Mouse (Mus musculus): ENCODE measurements around the gene Duox1.
A peak's percentile ranks its signal among the peaks of the same experiment; 100 is the strongest.

Duox1 gene

DNA sequence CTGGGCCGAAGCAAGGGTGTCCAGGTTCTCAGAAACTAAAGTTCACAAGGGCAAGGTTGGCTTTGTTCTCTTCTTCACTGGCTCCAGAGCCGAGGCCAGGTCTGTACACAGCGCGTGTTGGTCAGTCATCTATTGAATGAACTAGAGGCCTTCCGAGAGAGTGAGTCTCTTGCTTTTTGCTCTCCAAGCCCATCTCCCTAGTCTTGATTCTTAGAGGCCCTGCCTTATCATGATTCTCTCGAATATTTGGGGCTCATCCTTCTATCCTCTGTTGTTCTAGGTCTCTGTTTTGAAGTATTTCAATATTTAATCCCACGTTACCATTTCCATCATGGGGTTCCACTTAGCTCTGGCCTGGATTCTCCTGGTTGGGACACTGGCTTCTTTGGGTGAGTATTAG is at the start of gene Duox1:
Duox1 (plus strand) TSS at position 301 of the 400 bp plus-strand sequence.
- DNase-seq (ENCODE audit: low spot score): no peak

DNA sequence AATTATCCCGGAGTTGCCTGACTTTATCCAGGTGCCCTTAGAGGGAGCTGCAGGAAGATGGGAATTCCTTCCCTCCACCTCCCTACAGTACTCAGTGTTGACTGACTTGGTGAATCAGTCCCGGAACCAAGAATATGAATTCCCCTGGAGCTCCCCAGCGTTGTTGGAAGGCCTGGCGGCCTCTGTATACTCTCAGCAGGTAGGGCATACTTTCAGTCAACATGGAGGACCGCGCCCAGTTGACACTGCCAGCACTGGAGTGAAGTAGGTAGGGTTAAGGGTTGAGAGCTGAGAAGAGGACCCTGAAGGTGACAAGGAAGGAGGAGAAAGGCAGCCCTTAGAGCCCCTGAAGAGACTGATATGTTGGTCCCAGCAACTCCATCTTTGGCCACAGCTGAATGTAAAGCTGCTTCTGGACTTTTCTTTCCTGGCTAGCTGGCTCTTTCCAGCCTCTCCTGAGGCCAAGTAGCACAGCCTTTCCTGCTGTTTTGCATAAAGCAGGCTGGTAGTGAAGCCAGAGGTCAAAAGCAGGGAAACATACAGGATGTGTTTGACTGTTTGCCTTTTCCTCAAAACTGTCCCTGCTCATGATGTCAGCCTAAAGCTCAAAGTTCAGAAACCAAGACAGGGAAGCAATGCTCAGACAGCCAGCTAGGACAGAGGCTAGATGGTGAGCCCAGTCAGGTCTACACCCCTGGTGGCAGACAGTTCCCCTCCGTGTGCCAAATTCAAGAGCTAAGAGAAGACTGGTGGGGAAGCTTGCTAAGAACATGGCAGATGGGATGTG is 48.9 kb upstream of the Duox1 start:
- no peak for DNase-seq (ENCODE audit: low spot score)

DNA sequence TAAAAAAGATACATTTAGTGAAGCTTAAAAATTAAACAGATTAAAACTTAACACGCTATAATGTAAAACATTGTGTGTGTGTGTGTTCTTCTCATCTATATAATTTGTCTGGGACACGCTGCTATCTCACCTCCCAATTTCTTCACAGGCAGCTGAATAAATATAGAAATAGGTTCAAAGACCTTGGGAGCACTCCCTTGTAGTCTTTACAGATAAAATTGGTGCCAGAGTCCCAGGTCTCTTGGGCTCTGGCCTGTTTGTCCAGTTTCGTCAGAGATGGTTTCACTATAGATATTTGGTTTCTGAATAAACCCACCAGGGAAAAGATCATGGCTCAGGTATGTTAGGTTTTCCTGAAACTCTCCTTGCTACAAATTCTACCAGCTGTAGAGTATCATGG is 36.7 kb upstream of the Duox1 start:
- no peak for DNase-seq (ENCODE audit: low spot score)

DNA sequence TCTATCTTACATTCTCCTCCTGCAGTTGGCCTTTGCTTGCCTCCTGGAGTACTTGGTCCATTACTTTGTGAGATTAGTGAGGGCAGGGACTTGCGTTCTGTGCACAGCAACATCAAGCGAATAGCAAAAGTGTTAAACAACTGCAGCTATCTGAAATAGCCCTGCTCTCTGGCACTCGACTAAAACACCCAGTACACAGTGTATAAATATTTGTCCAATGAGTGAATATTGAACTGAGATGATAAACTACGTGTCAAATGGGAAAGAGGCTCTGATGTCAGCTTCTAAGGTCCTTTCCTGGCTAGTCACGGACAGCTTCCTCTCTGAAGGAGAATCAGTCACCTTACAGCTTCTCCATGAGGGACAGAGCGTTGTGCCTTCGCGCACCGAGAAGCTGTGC is 31.4 kb upstream of the Duox1 start:
- no peak for DNase-seq (ENCODE audit: low spot score)

DNA sequence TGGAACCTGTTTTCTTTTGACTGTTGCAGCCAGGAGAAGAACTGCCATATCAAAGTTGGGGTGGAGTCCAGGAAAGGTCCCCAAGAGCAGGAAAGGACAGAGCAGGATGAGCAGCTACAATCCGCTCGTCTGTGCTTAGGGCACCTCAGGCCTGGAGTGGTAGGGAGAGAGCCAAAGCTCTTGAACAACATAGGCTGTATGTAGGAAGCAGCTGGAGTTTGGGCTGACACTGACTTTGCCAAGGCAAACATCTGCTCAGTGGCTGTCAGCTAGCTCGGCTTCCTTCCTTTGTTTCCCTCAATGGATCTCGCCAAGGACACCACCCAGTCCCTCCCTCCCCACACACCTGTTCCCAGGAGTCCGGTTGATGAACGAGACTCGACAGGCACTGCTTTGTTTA is 29.3 kb upstream of the Duox1 start:
- DNase-seq (ENCODE audit: low spot score): no peak

DNA sequence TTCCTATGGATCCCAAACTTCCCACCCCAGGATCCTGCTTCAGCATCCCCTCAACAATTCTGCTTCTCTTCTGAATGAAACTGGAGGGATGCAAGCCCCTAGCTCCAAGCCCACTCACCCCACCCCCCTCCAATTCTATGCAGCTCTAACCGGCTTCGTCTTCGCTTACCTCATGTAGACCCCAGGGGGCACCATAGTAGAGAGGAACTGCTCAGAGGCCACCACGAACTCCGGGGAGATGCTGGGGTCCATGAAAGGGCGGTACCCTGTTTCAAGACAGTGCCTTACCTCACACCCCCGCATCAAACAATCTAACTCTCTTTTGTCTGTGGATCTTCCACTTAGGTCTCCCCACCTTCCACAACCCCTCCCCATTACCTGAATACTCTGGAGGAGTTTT is 20.6 kb upstream of the Duox1 start:
- DNase-seq (ENCODE audit: low spot score): no peak

DNA sequence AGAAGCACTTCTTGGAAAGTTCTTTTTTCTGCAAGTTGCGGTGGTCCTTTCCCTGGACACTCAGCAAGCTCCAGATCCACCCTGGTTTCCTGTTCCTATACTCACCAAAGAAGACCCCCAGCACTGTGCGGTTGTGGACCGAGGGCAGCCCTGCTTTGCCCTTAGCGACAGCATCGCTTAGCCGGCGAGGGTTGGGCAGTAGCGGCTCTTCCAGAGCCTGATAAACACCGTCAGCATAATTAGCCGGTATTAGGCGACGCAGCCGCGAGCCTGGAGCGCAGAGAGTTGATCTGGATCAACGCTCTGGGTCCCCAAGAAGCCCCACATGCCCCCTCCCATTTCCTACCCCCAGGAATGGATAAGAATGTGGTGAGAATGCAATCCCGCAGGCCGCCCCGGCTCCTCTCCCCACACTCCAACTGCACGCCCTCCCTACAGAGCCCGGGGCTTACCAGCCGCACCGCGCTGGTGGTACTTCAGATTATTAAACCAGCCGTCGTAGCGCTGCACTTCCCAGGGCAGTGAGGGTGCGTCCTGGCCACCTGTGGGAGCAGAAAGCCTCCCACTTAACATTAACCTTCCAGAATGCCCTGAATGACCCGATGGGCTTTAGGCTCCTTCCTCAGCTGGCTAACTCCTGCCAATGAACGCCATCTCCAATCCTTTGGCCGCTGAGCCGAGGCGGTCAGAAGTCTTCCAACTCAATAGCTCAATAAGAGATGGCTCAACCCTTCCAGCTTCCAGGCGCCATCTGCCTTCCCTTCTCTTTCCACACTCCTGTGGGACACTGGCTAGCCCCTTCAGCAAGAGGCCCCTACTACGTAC is 18.0 kb upstream of the Duox1 start:
- DNase-seq (ENCODE audit: low spot score): no peak

DNA sequence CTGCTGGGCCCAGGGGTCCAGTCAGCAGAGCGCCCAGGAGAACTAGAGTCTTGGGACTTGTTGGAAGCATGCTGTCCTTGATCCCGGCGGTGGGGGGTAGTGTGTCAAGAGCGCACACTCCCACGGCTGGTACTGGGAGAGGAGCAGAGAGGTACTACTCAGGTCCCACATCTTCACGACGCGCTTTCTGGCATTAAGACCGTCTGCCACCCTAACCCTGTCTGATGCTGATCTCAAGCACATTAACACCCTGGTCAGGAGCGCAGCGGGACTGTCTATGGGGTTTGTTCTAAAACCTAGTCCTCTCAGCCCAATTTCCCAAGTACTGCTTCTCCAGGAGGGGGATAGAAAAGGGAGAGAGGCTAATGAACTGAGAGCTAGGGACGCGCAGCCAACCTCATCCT is 17.4 kb upstream of the Duox1 start, which contains the start of gene Duox2:
Duox2 (minus strand) TSS at position 354 of the 404 bp plus-strand sequence.
- no peak for DNase-seq (ENCODE audit: low spot score)

DNA sequence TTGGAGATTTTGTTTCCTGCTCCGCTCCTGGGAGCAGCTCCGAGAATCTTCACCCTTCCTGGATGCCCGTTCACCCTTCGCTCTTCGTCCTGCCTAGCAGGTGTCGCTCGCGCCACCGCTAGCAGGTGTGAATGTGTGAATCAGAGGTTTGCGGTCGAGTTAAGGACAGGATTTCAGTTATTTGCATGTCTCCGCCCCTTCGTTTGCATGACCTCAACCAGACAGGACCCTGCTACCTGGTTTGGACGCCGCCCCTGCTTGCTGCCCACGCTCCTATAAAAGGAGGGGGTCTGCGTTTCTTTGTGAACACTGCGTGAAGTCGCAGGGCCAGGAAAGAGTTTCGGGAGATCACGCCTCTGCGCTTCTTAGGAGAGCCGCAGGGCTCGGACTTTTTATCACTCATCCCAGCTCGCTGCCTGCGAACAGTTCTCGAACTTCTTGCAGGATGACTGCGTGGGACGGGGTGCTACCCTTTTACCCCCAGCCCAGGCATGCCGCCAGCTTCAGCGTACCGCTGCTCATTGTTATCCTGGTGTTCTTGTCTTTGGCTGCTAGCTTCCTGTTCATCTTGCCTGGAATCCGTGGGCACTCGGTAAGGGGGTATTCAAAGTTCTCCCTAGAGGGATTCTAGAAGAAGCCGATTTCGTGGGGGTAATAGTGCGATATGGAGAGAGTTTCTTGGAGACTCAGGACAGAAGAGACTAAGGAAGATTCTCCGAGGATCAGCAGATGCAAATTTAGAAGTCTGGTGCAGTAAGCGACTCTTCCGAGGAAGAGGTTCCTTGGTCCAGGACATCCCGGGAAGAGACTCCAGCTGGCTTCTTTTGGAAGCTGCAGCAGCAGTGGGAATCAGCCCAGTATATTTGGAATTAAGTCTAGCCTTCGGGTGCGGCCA is 16.6 kb upstream of the Duox1 start, which contains the start of gene Duoxa2:
Duoxa2 (plus strand) TSS at position 305 of the 895 bp plus-strand sequence.
- no peak for DNase-seq (ENCODE audit: low spot score)

DNA sequence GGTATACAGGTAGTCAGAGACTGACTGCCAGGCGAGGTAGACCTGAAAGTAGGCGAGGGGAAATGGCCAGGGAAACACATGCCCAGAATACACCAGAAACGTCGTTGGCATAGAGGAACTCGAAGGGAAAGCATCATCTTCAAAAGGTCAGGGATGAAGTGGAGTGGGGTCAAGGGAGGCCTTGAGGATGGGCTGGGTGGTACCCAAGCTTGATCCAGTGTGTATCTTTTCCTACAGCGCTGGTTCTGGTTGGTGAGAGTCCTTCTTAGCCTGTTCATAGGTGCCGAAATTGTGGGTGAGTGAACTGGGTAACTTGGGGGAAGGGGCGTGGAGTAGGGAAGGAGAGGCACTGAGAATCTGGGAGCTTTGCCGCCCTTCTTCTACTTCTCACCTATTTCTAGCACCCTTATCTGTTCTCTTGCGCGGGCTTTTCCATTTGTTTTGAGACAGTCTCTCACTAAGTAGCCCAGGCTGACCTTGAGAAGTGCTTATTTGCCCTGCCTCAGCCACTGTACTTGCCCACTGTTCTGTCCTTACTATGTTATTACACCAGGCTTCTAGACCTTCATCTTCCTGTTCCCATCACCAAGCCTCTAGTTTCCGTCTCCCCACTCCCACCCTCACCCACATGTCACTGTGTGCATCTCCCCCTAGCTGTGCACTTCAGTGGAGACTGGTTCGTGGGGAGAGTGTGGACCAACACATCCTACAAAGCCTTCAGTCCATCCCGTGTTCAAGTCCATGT is 15.4 kb upstream of the Duox1 start:
- no peak for DNase-seq (ENCODE audit: low spot score)

DNA sequence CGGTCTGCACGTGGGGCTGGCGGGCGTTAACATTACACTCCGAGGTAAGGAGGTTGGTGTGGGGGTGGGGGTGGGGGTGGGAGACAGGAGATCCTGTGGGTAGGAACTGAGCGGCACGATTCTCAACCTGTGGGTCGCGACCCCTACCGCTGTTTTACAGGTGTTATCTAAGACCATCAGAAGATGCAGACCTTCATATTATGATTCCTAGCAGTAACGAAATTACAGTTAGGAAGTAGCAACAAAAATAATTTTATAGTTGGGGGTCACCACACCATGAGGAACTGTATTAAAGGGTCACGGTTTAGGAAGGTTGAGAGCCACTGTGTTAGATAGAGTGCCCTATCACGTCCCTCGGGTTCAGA is 14.8 kb upstream of the Duox1 start:
- no peak for DNase-seq (ENCODE audit: low spot score)

DNA sequence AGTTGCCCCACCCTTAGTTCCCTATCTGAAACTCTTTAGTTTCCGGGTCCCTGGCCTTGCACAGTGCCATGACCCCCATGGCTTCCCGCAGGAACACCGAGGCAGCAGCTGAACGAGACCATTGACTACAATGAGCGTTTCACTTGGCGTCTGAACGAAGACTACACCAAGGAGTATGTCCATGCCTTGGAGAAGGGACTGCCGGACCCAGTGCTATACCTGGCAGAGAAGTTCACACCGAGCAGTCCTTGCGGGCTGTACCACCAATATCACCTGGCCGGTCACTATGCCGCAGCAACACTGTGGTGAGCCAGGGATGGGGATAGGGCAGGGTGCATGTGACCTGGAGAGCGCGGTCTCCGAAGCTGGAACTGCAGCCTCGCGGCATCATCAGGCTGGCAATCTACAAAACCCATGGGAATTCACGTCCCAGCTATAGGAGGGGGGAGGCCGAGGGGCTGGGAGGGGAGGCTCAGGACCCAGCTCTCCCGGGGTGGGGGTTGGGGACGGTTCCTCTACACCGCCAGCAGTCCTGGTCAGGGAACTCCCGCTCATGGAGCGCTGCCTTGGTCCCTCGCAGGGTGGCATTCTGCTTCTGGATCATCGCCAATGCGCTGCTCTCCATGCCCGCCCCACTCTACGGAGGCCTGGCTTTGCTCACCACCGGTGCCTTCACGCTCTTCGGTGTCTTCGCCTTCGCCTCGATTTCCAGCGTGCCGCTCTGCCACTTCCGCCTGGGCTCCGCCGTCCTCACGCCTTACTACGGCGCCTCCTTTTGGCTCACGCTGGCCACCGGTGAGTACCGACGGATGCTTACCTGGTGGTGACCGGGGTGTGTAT is 14.2 kb upstream of the Duox1 start:
- no peak for DNase-seq (ENCODE audit: low spot score)

DNA sequence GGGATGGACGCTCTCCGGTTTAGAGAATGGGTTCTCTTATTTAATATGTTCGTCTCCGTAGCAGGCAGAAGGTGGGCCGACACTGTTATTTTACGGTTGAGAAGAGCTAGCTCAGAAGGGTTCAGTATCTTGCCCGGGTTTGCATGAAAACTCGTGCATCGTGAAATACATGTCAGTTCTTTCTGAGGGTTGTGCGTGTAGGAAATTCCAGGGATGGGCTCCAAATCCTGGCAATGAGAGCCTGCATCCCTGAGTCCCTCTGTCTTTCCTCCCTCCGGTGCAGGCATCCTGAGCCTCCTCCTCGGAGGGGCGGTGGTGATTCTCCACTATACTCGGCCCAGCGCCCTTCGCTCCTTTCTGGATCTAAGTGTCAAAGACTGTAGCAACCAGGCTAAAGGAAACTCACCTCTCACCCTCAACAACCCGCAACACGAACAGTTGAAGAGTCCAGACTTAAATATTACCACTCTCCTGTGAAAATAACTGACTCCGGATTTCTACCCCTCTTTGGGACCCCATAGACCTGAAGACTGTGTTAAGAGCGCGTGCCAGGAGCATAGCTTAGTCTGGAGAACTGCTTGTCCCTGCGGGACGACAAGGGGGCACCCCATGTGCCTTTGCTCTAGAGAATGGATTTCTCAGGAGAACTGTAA is 13.4 kb upstream of the Duox1 start:
- no peak for DNase-seq (ENCODE audit: low spot score)

DNA sequence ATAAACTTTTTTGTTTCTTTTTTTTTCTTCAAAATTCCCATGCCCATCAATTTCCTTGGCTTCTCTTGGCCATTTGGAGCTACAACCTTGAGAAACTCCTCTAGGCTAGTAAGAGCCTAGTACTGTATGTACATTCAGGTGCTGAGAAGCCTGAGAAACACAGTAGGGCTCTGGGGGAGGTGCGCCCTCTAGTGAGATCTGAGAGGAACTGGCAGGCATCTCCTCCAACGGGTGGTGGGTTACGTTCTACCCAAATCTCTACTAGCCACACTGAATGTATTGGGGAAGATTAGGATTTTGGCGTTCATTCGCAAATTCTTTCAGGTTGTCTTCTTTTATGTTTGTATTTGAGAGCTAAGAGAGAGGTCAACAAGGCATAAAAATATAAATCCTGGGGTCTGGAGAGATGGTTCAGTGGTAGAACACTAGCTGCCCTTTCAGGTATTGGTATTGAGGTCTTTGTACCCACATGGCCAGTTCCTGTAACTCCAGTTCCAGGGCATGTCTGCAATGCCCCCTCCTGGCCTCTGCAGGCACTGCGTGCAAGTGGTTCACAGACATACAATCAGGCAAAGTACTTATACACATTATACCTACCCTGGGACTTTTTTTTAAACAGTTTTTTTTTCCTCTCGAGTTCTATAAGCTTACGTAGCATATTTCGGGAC is 12.8 kb upstream of the Duox1 start:
- peak; percentile 56 for DNase-seq (ENCODE audit: low spot score)

DNA sequence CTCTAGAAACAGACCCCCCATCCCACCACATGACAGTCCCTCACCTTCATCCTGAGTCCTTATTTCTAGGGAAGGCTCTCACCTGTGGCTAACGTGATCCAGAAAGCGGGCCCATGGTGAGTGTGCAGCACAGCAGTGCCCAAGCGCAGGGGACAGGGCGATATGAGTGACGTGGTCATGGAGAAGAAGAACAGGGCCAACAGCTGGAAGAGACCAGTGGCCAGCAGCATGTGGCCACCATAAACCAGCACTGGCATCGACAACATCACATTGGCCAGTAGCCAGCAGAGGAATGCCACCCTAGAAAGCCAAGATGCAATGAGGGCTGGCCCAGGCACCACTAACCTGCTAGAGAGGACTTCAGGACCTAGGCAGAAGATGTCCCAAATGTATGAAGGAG is 10.9 kb upstream of the Duox1 start:
- DNase-seq (ENCODE audit: low spot score): no peak

DNA sequence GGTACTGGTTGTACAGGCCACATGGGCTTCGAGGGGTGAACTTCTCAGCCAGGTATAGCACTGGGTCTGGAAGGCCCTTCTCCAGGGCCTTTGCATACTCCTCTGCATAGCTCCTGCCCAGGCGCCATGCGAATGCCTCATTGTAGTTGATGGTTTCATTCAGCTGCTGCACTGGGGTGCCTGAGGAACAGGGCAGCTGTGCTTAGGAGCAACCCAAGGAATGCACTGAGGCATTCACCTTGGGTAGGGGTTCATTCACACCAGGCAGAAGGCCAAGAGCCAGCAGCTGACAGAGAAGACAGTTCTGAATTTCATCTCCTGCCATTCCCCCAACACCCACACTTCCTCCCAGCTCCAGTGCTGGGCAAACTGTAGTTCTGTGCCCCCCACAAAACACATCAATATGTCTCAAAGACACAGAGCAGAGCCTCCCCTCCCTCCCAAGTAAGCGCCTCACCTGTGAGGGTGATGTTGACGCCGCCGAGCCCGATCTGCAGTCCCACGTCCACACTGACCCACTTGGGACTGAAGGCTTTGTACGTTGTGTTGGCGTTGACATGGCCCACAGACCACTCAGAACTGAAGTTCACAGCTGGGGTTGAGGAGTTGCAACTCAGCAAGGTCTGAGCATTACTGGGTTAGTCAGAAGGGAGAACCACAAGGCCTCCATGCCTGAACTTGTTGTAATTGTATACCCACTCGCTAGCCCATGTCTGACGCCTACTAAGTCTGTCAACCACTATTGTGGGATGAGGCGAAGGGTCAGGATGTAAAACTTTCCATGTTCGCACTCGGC is 10.2 kb upstream of the Duox1 start:
- DNase-seq (ENCODE audit: low spot score): no peak

DNA sequence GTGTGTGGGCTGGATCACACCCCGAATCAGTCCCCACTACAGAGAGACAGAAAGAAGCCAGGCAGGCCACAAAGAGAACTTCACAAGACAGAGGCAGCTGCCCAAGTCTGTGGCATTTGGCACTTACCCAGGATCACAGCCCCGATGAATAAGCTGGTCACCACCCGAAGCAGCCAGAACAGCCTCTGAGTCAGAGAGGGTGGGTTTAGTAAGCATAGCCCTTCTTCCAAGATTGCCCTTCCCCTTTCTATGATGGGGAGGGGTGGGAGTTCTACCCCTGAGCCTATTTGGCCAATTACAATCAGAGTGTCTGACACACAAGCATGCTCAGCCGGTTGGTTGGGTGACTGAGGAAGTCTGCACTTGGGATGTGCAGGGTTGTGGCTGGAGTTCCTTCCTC is 9.3 kb upstream of the Duox1 start:
- no peak for DNase-seq (ENCODE audit: low spot score)

DNA sequence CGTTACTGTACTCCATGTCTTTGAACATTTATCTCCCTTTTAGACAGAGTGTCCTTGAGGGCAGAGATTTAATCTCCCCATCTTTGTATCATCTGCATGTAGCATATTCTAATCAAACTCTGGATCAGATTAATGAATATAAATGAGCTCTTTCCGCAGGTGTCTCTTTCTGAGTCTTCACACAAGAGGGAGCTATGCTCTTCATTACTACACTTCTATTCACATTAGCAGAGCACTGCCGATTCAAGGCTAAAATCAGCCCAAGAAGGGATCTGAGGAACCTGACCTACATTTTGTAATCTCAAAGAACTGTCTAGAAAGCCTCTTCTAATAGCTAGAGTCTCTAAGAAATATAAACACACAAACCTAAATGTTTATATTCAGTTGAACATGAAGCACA is 5.8 kb upstream of the Duox1 start:
- no peak for DNase-seq (ENCODE audit: low spot score)

DNA sequence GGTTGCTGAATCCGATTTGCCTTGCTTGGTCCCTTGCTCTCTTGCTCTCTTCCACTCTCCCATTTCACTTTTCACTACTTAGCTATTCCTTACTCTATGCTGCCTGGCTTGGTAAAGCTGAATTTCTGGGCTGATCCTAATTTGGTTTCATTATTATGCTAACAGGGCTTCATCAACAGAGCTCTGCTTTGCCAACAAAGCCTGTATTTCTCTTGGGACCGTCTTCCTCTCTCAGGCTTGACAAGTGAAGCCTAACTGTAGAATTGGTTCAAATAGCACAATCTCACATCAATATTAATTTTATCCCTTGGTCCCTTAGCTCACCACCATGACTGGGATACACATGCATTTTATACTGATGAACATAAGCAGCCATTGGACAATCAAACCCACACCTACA is 3.9 kb upstream of the Duox1 start:
- no peak for DNase-seq (ENCODE audit: low spot score)

Measured in c-Kit-positive CD71-positive TER-119-positive erythroid progenitor cells, embryonic 14.5 days (primary cell).